Mouse (Mus musculus) lung, embryonic 16.5 days (tissue): Measurements from ENCODE around the gene Psmd11. TPM values are rescaled to one million over a fixed set of nuclear protein-coding genes. Genes with fewer than 3 reads are reported as not detected.
"Not testable (repeated sequence)": the region's sequence is repeated elsewhere in the genome, so short reads cannot be mapped to it uniquely, and the experiment has no call there.

Source experiments
- ATAC-seq: fragments of 200-750 bp; cut with Nextera tagmentation; 2 replicates; pipeline ENCODE4 v1.8.0; 2017; ENCODE audit warnings: low read depth, mild to moderate bottlenecking, moderate library complexity
- H3K27ac ChIP-seq: fragments of 300-500 bp; sonication (generic); 2 replicates; pipeline ENCODE4 v1.5.1; 2014; ENCODE audit warnings: mild to moderate bottlenecking, control low read depth, low read length
- H3K27me3 ChIP-seq: fragments of 300-500 bp; sonication (generic); 2 replicates; pipeline ENCODE4 v1.6.1; 2014; ENCODE audit warnings: low read depth, low read length, mixed read lengths; ENCODE audit not compliant: control insufficient read depth, insufficient read depth
- H3K36me3 ChIP-seq: fragments of 300-500 bp; sonication (generic); 2 replicates; pipeline ENCODE4 v1.6.1; 2014; ENCODE audit warnings: low read length; ENCODE audit not compliant: control insufficient read depth, insufficient read depth
- H3K4me1 ChIP-seq: fragments of 300-500 bp; sonication (generic); replicated peaks from 2 replicates; pipeline ENCODE4 v1.6.1; 2014; ENCODE audit warnings: low read length, mixed read lengths; ENCODE audit not compliant: control insufficient read depth, insufficient read depth
- H3K4me2 ChIP-seq: fragments of 300-500 bp; sonication (generic); 2 replicates; pipeline ENCODE4 v1.6.1; 2014; ENCODE audit warnings: low read depth, low read length, control low read depth
- H3K4me3 ChIP-seq: fragments of 300-500 bp; sonication (generic); 2 replicates; pipeline ENCODE4 v1.5.1; 2014; ENCODE audit warnings: mild to moderate bottlenecking, low read length, control low read depth
- H3K9ac ChIP-seq: fragments of 300-500 bp; sonication (generic); 2 replicates; pipeline ENCODE4 v1.6.1; 2014; ENCODE audit warnings: low read length, control low read depth
- H3K9me3 ChIP-seq: fragments of 300-500 bp; sonication (generic); 2 replicates; pipeline ENCODE4 v1.6.1; 2016; ENCODE audit warnings: low read length; ENCODE audit not compliant: control insufficient read depth
- WGBS: fragments of 180-500 bp; shearing (Covaris S2); extraction: QIAGEN DNeasy Blood & Tissue Kit; methylation state at CpG from one replicate; pipeline ENCODE4 v1.1.7; 2014; 5-methylcytosine and 5-hydroxymethylcytosine counted together
- polyA plus RNA-seq: library from polyadenylated mRNA; unstranded; fragments of >200 nt; fragmentation: Nextera tagmentation; extraction: Ambion mirVana; gene quantifications from 2 replicates; pipeline ENCODE4 v1.2.1, GENCODE M21; 2015

Gene Psmd11
- polyA plus RNA-seq, 1 experiment from 2014 or later, result 300 TPM

DNA sequence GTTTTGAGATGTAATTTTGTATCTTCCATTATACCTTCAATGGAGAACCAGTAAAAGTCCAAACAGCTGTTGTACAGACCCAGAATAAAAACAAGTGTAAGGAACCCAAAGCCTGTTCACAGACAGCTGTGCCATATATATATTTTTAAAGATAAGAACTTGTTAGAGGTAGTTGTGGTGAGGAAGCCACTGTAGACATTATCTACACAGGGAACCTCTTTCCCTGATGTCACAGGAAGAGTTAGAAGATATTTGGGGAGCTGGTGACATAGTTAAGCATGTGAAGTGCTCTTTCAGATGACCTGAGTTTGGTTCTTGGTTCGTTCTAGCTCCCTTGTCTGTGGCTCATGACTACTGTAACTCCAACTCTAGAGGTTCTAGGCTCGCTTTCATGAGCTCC, 3.7 kb upstream of the Psmd11 start:
- Histone ChIP-seq H3K9me3 (no peaks in the 10 kb centered on the region), H3K4me2 (no peak overlapping the region), H3K36me3 (no peaks in the 10 kb centered on the region), H3K27ac (no peak overlapping the region), H3K4me3 (no peak overlapping the region), H3K27me3 (no peaks in the 10 kb centered on the region), H3K4me1 (peaks cover 2% of the 10 kb centered on the region), H3K9ac (no peak overlapping the region)
- ATAC-seq, result no peak
- 77% methylated on average over 2 of the region's 2 CpGs for WGBS

DNA sequence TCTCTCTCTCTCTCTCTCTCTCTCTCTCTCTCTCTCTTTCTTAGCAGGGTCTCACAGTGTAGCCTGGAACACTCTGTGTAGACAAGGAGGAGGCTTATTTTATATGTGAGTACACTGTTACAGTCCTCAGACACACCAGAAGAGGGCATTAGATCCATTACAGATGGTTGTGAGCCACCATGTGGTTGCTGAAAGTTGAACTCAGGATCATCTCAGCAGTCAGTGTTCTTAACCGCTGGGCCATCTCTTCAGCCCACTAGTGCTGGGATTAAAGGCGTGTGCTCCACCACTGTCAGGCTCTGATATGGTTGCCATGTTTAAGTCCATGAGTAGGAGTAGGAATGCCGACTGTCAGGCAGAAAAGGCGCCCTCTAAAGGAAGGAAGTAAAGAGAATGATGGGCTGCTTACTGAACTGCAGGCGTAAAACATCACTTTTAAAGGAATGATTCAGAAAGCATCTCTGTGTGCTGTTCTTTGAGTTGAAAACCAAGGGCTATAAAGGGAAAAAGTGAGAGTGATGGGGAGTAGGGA, 3.1 kb upstream of the Psmd11 start:
- WGBS, result 60% methylated on average over 5 of the region's 5 CpGs
- Histone ChIP-seq H3K27me3 (no peaks in the 10 kb centered on the region), H3K4me3 (no peak overlapping the region), H3K4me2 (no peak overlapping the region), H3K27ac (no peak overlapping the region), H3K36me3 (no peaks in the 10 kb centered on the region), H3K4me1 (peaks cover 5% of the 10 kb centered on the region), H3K9ac (no peak overlapping the region), H3K9me3 (no peaks in the 10 kb centered on the region)
- no peak for ATAC-seq

DNA sequence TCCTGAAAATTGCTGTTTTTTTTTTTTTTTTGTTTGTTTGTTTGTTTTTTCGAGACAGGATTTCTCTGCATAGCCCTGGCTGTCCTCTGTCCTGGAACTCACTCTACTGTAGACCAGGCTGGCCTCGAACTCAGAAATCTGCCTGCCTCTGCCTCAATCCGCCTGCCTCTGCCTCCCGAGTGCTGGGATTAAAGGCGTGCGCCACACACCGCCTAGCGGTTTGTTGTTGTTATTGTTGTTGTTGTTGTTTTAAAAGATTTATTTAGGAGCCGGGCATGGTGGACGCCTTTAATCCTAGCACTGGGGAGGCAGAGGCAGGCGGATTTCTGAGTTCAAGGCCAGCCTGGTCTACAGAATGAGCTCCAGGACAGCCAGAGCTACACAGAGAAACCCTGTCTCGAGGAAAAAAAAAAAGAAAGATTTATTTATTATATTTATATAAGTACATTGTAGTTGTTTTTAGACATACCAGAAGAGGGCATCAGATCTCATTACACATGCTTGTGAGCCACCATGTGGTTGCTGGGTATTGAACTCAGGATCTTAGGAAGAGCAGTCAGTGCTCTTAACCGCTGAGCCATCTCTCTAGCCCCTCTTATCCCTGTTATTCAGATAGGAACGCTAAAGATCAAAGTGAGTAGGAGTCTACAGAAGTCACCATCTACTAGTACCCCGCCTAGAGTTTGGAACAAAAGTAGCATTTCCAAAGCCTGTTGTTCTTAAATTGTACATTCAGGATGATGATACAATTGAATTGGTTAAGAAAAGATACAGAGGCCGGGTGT, 2.2 kb upstream of the Psmd11 start:
- not testable (repeated sequence) for H3K4me1 ChIP-seq
- WGBS, result 76% methylated on average over 16 of the region's 16 CpGs

DNA sequence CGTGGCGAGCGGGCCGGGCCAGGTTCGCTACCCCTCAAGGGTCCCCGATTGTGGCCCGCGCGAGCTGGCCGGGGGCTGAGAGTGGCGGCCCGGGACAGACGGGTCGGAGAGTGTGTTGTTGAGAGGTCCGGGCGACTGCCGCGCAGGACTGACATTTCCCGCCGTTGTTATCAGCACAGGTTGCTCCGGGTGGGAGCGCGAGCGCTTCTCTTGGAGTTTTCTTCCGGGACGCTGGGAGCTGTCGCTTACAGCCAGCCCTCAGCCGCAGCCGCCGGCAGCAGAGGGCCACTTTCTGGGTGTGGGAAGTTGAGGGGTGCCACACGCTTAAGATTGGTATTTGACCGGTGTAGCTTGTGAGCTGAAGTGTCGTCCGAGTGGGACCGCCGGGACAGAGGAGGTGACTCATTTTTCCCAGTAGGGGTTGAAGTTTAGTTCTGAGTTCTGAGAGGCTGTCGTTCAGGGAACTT, 627 bp downstream of the Psmd11 start:
- Histone ChIP-seq H3K9ac (peak overlapping the region; percentile 98), H3K27me3 (no peaks in the 10 kb centered on the region), H3K4me2 (peak overlapping the region; percentile 88), H3K36me3 (peaks cover 14% of the 10 kb centered on the region), H3K4me3 (peak overlapping the region; percentile 99), H3K27ac (peak overlapping the region; percentile 77), H3K4me1 (peaks cover 8% of the 10 kb centered on the region), H3K9me3 (no peaks in the 10 kb centered on the region)
- peak; percentile 55; the same call in 1 of the 2 replicates for ATAC-seq
- WGBS, result under 1% methylated on average over 32 of the region's 37 CpGs

More for the DNA sequence above, 2.2 kb upstream of the Psmd11 start:
- not testable (repeated sequence) for H3K36me3 ChIP-seq, H3K27ac ChIP-seq, H3K4me3 ChIP-seq, H3K27me3 ChIP-seq, H3K9ac ChIP-seq, H3K4me2 ChIP-seq, H3K9me3 ChIP-seq, ATAC-seq

DNA sequence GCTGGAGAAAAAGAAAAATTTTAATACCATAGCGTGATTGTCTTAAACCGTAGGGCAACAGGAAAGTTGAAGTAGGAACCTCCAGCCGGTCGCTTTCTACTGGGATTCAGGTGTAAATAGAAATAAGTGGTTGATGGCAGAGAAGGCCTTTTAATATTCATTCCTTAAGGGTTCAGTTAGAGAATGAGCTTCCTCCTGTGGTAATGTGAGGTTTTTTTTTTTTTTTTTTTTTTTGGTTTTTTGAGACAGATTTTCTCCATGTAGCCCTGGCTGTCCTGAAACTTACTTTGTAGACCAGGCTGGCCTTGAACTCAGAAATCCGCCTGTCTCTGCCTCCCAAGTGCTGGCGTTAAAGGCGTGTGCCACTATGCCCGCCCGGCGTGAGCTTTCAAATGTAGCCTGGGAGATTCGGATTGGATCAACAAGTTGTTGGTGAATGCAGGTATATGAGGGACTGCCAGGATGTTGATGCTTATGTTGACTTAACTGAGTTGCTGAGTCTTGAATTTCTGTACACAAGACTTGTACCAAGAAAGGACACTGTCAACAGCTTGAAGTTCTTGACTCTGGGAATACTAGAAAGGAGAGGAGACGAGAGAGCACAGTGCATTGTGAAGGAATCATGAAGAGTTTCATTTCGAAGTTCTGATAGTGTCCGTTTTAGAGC, 1.2 kb downstream of the Psmd11 start:
- ATAC-seq, result no peak
- peak overlapping the region; percentile 99 for H3K4me3 ChIP-seq
- peak overlapping the region; percentile 77; the same call in 1 of the 2 replicates for H3K27ac ChIP-seq
- peaks cover 8% of the 10 kb centered on the region for H3K4me1 ChIP-seq
- whole genome bisulfite sequencing, result 51% methylated on average over 14 of the region's 14 CpGs
- H3K9me3 ChIP-seq, result no peaks in the 10 kb centered on the region
- H3K27me3 ChIP-seq, result no peaks in the 10 kb centered on the region
- H3K9ac ChIP-seq, result peak overlapping the region; percentile 98
- H3K36me3 ChIP-seq, result peaks cover 15% of the 10 kb centered on the region
- peak overlapping the region; percentile 88 for H3K4me2 ChIP-seq

DNA sequence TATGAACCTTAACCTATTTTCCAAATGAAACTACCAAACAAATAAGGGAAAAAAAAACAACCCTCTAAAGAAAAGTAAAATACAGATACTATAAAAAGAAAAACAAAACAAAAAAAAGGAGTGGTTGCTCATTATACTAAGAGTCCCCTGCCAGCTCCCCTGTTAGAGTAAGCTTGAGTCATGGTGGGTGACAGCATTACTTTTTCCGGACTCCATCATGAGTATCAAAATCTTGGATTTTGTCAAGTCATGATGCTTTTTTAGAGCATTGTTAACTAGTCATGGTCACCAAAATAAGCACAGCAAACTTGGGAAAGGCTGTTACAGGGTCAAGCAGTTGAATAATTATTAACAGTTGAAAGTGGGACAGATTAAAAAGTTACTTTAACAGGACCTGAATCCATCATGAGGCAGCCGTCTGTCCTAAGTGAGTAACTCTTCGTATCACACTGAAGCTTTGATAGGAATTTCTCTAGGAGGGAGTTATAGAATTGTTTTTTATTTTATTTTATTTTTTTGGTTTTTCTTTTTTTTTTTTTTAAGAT, 2.0 kb downstream of the Psmd11 start:
- Histone ChIP-seq H3K36me3 (peaks cover 16% of the 10 kb centered on the region), H3K27ac (no peak overlapping the region), H3K9ac (no peak overlapping the region), H3K4me1 (peaks cover 8% of the 10 kb centered on the region), H3K4me2 (no peak overlapping the region), H3K9me3 (no peaks in the 10 kb centered on the region), H3K4me3 (no peak overlapping the region), H3K27me3 (no peaks in the 10 kb centered on the region)
- WGBS, result 87% methylated on average over 3 of the region's 3 CpGs
- no peak for ATAC-seq

DNA sequence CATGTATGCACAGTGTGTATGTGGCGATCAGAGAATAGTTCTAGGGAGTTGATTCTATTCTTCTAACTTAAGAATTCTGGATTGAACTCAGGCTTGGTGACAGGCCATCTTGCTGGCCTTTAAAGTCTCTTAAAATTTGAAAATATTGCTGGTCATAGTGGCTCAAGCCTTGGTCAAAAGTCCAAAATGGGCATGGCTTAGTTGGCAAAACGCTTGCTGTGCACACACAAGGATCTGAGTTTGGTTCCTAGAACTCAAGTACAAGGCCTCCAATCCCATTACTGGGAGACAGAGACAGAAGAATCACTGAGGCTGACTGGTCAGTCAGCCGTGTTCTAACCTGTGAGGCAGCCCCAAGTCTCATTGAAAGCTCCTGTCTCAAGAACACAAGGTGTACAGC, 18.5 kb downstream of the Psmd11 start:
- no peak overlapping the region for H3K4me2 ChIP-seq
- H3K4me3 ChIP-seq, result no peak overlapping the region
- H3K27ac ChIP-seq, result no peak overlapping the region
- 91% methylated on average over 3 of the region's 3 CpGs for WGBS
- H3K4me1 ChIP-seq, result no peaks in the 10 kb centered on the region
- H3K9ac ChIP-seq, result no peak overlapping the region
- H3K27me3 ChIP-seq, result no peaks in the 10 kb centered on the region
- peaks cover 10% of the 10 kb centered on the region for H3K36me3 ChIP-seq
- no peaks in the 10 kb centered on the region for H3K9me3 ChIP-seq
- no peak for ATAC-seq

DNA sequence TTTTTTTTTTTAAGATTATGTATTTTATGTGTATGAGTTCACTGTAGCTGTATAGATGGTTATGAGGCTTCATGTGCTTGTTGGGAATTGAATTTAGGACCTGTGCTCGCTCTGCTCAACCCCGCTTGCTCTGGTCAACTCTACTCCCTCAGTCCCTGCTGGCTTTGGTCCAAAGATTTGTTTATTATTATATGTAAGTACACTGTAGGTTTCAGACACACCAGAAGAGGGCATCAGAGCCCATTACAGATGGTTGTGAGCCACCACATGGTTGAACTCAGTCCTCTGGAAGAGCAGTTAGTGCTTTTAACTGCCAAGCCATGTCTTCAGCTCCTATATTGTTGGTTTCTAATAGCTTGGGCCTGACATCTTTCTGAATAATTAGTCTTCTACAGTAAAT, 21.4 kb downstream of the Psmd11 start:
- no peak for ATAC-seq
- Histone ChIP-seq H3K4me2 (no peak overlapping the region), H3K9me3 (no peaks in the 10 kb centered on the region), H3K4me3 (no peak overlapping the region), H3K4me1 (no peaks in the 10 kb centered on the region), H3K36me3 (peaks cover 15% of the 10 kb centered on the region), H3K27me3 (no peaks in the 10 kb centered on the region), H3K27ac (no peak overlapping the region), H3K9ac (no peak overlapping the region)
- 69% methylated on average over 2 of the region's 2 CpGs for WGBS

DNA sequence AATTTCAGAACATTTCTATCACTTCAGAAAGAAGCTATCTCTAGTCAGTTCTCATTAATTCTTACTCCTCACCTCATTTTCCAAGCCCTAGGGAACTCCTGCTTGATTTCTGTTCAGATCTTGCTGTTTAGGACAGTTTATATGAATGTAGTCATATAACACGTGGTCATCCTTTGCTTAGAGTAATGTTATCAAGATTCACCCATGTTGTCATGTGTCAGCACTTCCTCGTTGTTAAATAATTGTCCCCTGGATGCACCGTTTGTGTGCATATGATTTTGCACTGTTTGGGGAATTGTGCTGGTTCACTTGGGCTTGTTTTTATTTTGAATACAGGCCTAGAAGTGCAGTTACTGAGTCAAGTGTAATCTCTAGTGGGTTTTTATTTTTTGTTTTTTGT, 23.8 kb downstream of the Psmd11 start:
- no peak overlapping the region for H3K4me3 ChIP-seq
- H3K36me3 ChIP-seq, result peaks cover 13% of the 10 kb centered on the region
- no peak overlapping the region for H3K27ac ChIP-seq
- 81% methylated on average over 3 of the region's 3 CpGs for WGBS
- H3K4me2 ChIP-seq, result no peak overlapping the region
- H3K4me1 ChIP-seq, result no peaks in the 10 kb centered on the region
- H3K27me3 ChIP-seq, result no peaks in the 10 kb centered on the region
- no peak for ATAC-seq
- no peak overlapping the region for H3K9ac ChIP-seq
- H3K9me3 ChIP-seq, result no peaks in the 10 kb centered on the region
